Mouse (Mus musculus) liver, adult 2 months (tissue): ENCODE measurements around the gene Trpm8.

Experiments used
- CTCF ChIP-seq: fragments of 200-500 bp; IDR thresholded peaks from 2 replicates; pipeline ENCODE4 v1.5.1; 2011; ENCODE audit warnings: low read depth, low read length, control low read depth
- POLR2A ChIP-seq: fragments of 200-500 bp; IDR thresholded peaks from 2 replicates; pipeline ENCODE4 v1.6.1; 2011; ENCODE audit warnings: low read length, control low read depth; ENCODE audit not compliant: insufficient read depth; ENCODE audit errors: extremely low read depth

DNA sequence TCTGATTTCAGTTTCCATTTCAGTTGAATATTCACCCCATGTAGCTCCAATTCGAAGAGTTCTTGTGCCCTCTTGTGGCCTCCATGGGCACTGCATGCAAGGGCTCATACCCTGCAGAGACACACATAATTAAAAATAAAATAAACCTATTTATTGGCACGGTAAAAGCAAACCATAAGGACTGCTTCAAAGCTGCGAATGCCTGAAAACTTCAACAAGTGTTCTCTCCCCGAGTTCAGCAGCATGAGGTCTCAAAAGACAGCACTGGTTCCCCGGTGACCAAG lies 10.2 kb downstream of the Trpm8 start:
- TF ChIP-seq CTCF (no peak), POLR2A (no peak)
